Comparison of ENCODE assay signal across 10 mouse cellular contexts in genomic region chr1:165818145-165818860, GRCm38 (mm10). TPM values are rescaled to one million over a fixed set of nuclear protein-coding genes. Genes with fewer than 3 reads are reported as not detected.
DNase-seq lines count a peak whose midpoint lies in the region; ATAC-seq lines count a peak whose summit lies in the region.
"Had no signal": no experiment of that assay in that cellular context is flagged by ENCODE, and none has a peak within 500 bp of the region (broad histone marks: within the 10 kb centered on the region; RNA-seq: fewer than 3 reads in every experiment).

No protein-coding gene starts in this region.

- H3K4me3 ChIP-seq in hindbrain, embryonic 15.5 days, result no peak overlapping the region
- H3K4me3 ChIP-seq in hindbrain, embryonic 14.5 days (replicated peaks; ENCODE audit: low read length), result no peak overlapping the region
- H3K4me3 ChIP-seq in liver, embryonic 11.5 days (ENCODE audit: low read depth, low read length), result no peak overlapping the region
- H3K4me3 ChIP-seq: embryonic facial prominence, embryonic 12.5 days had no signal

- H3K27me3 ChIP-seq in hindbrain, embryonic 15.5 days, result peaks cover 5% of the 10 kb centered on the region; the same call in 1 of the 2 replicates
- peaks cover 13% of the 10 kb centered on the region for H3K27me3 ChIP-seq in hindbrain, embryonic 14.5 days (ENCODE audit: control insufficient read depth, insufficient read depth, low read length)
- H3K27me3 ChIP-seq in liver, embryonic 11.5 days (replicated peaks; ENCODE audit: control insufficient read depth, insufficient read depth, low read length), result no peaks in the 10 kb centered on the region
- H3K27me3 ChIP-seq: embryonic facial prominence, embryonic 12.5 days had no signal

- 37% methylated on average over 8 of the region's 8 CpGs for WGBS in hindbrain, embryonic 15.5 days
- WGBS in hindbrain, embryonic 14.5 days, result 32% methylated on average over 8 of the region's 8 CpGs
- 19% methylated on average over 8 of the region's 8 CpGs for WGBS in liver, embryonic 11.5 days

- peaks cover 26% of the 10 kb centered on the region for H3K4me1 ChIP-seq in hindbrain, embryonic 15.5 days (replicated peaks)
- peaks cover 14% of the 10 kb centered on the region for H3K4me1 ChIP-seq in hindbrain, embryonic 14.5 days (replicated peaks; ENCODE audit: control insufficient read depth, insufficient read depth, low read length)
- peaks cover 21% of the 10 kb centered on the region for H3K4me1 ChIP-seq in liver, embryonic 11.5 days (replicated peaks; ENCODE audit: control insufficient read depth, insufficient read depth, low read length)

- no peak for DNase-seq in hindbrain, embryonic 14.5 days (ENCODE audit: low spot score)
- DNase-seq in embryo, embryonic 10.5 days (ENCODE audit: low spot score), result peak; percentile 65
- peak; percentile 71 for DNase-seq in liver, embryonic 11.5 days (ENCODE audit: low spot score)
- peak; percentile 62 for DNase-seq in retina, embryonic 14.5 days (ENCODE audit: low spot score)
- no peak for DNase-seq in frontal cortex, adult 2 months (ENCODE audit: extremely low spot score in 1 of 2, low spot score in 1 of 2)
- DNase-seq in frontal cortex, postnatal 10 days (ENCODE audit: low spot score in 2 of 2), result no peak
- DNase-seq: lung, postnatal 4 days; thymus, adult 2 months had no signal

- no peaks in the 10 kb centered on the region for H3K9me3 ChIP-seq in hindbrain, embryonic 15.5 days
- no peaks in the 10 kb centered on the region for H3K9me3 ChIP-seq in hindbrain, embryonic 14.5 days (ENCODE audit: control insufficient read depth, low read length)
- H3K9me3 ChIP-seq in liver, embryonic 11.5 days (ENCODE audit: control insufficient read depth, low read length), result no peaks in the 10 kb centered on the region
- H3K9me3 ChIP-seq: embryonic facial prominence, embryonic 12.5 days had no signal

- 0 out of 2 replicates have a peak overlapping the region, but pooled peaks have one; percentile 7 for H3K27ac ChIP-seq in hindbrain, embryonic 15.5 days (replicated peaks)
- H3K27ac ChIP-seq in hindbrain, embryonic 14.5 days, result no peak overlapping the region
- peak overlapping the region; percentile 70 for H3K27ac ChIP-seq in liver, embryonic 11.5 days (ENCODE audit: low read depth, low read length)
- H3K27ac ChIP-seq: embryonic facial prominence, embryonic 12.5 days had no signal

- no peak overlapping the region for H3K4me2 ChIP-seq in hindbrain, embryonic 15.5 days
- H3K4me2 ChIP-seq in hindbrain, embryonic 14.5 days (replicated peaks), result no peak overlapping the region
- H3K4me2 ChIP-seq in liver, embryonic 11.5 days, result peak overlapping the region; percentile 33
- H3K4me2 ChIP-seq: embryonic facial prominence, embryonic 12.5 days had no signal

- ATAC-seq in hindbrain, embryonic 15.5 days (ENCODE audit: low FRiP score, low read depth), result peak; percentile 49; the same call in 1 of the 2 replicates
- no peak for ATAC-seq in hindbrain, embryonic 14.5 days (ENCODE audit: low FRiP score)
- peak; percentile 99 for ATAC-seq in liver, embryonic 11.5 days (replicated peaks; ENCODE audit: low FRiP score)

- no peak overlapping the region for H3K9ac ChIP-seq in hindbrain, embryonic 15.5 days
- no peak overlapping the region for H3K9ac ChIP-seq in hindbrain, embryonic 14.5 days
- peak overlapping the region; percentile 51 for H3K9ac ChIP-seq in liver, embryonic 11.5 days (ENCODE audit: low read depth, low read length)
- H3K9ac ChIP-seq: embryonic facial prominence, embryonic 12.5 days had no signal

- no peaks in the 10 kb centered on the region for H3K36me3 ChIP-seq in hindbrain, embryonic 15.5 days
- H3K36me3 ChIP-seq in hindbrain, embryonic 14.5 days (replicated peaks; ENCODE audit: control insufficient read depth, insufficient read depth), result no peaks in the 10 kb centered on the region
- no peaks in the 10 kb centered on the region for H3K36me3 ChIP-seq in liver, embryonic 11.5 days (ENCODE audit: control insufficient read depth, insufficient read depth, low read length)
- H3K36me3 ChIP-seq: embryonic facial prominence, embryonic 12.5 days had no signal

RNA-seq across cellular contexts. Expression of gene Cd247, which starts 29.8 kb away (rescaled TPM):
- polyA plus RNA-seq in hindbrain, embryonic 15.5 days (2015; fragmentation: Nextera tagmentation; extraction: Ambion mirVana), result 0.51 and 0.69 TPM in 2 replicates
- polyA plus RNA-seq in hindbrain, embryonic 14.5 days (2014; fragmentation: Nextera tagmentation; extraction: Ambion mirVana), result 0.54 and 0.90 TPM in 2 replicates
- polyA plus RNA-seq in liver, embryonic 11.5 days (2014; fragmentation: Nextera tagmentation; extraction: Ambion mirVana), result 0.77 TPM in 1 of 2 replicates, not detected in the other
- 0.26 and 0.44 TPM in 2 replicates for polyA plus RNA-seq in frontal cortex, adult 2 months (2012; rRNA removed)

RNA-seq across cellular contexts. Expression of gene Creg1, which starts 54.8 kb away (rescaled TPM):
- polyA plus RNA-seq in hindbrain, embryonic 15.5 days (2015; fragmentation: Nextera tagmentation; extraction: Ambion mirVana), result 32.7 and 34.1 TPM in 2 replicates
- 35.2 and 36.5 TPM in 2 replicates for polyA plus RNA-seq in hindbrain, embryonic 14.5 days (2014; fragmentation: Nextera tagmentation; extraction: Ambion mirVana)
- 237 and 244 TPM in 2 replicates for polyA plus RNA-seq in liver, embryonic 11.5 days (2014; fragmentation: Nextera tagmentation; extraction: Ambion mirVana)
- 33.9 and 36.1 TPM in 2 replicates for polyA plus RNA-seq in frontal cortex, adult 2 months (2012; rRNA removed)

Comparison
In these comparisons a context has a peak if more than half of its experiments do, and no peak if none do; other contexts are left out.
1. DNase-seq: peak in embryo, embryonic 10.5 days (single experiment), liver, embryonic 11.5 days (single experiment) and retina, embryonic 14.5 days (single experiment); none in hindbrain, embryonic 14.5 days (single experiment), frontal cortex, adult 2 months (0 of 2) and frontal cortex, postnatal 10 days (0 of 2).